Mouse (Mus musculus): ENCODE results near the gene Sema3e. TPM values are rescaled to one million over a fixed set of nuclear protein-coding genes. Genes with fewer than 3 reads are reported as not detected.

Gene Sema3e
- total RNA-seq (2015; ENCODE audit: low replicate concordance) (not detected in 2 replicates), total RNA-seq (2017; ENCODE audit: low replicate concordance) (not detected in 2 replicates)

DNA sequence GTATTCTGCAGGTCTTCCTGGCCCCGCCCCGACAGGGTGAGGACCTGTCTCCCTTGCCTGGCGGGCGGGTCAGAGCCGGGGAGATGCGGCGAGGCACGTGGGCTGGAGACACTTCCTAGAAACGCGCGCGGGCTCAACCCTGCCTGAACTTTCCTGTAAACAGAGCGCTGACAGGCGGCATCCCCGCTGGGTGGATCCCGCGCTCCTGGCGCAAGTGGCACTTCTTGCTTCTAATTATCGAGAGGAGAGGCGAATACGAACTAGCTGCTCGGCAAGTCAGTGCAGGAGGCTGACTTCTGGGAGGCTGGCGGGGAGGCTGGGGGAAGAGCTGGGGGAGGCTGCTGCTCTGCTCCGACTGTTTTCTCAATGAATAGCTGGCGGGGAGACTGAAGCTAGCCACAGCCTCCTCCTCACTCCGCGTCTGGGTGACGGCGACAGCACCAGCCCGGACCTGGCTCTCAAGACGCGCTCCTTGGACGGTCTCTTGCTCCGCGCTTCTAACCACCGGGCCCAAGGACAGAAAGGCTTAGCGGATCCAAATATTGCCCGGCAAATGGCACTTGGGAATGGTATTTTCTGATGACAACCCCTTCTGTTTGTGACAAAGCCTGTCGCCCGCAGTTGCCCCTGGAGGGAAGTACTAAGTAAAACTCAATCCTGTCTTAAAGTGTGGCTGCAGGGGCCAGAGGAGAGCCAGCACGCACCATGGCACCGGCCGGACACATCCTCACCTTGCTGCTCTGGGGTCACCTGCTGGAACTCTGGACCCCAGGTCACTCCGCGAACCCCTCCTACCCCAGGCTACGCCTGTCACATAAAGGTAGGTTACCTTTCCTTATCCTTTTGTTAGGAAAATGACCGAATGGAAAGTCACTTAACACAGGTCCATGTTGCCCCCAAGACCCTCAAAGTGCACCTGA is at the start of gene Sema3e:
TSS of gene Sema3e (plus strand) at position 72 of the 920 bp plus-strand sequence.
- no peak for ATAC-seq (replicated peaks; ENCODE audit: low FRiP score, poor library complexity, severe bottlenecking)

DNA sequence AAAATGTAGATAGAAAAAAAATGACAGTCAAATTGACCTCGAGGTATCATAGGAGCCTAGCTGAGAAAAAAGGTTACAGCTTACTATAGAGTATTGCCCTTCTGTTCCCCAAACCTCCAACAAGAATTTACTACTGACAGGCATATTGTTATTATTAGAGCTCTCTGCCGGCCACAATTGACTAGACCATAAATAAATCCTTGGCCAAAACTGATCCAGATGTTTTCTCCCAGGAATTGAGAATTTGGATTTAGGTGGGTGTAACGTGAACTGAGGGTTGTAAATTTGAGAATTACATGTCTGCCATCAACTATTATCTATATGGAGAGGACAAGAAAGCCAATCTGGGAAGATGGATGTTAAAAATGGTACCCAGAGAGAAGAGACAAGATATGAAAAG is 47.5 kb upstream of the Sema3e start:
- no peak for ATAC-seq (replicated peaks; ENCODE audit: low FRiP score, poor library complexity, severe bottlenecking)

DNA sequence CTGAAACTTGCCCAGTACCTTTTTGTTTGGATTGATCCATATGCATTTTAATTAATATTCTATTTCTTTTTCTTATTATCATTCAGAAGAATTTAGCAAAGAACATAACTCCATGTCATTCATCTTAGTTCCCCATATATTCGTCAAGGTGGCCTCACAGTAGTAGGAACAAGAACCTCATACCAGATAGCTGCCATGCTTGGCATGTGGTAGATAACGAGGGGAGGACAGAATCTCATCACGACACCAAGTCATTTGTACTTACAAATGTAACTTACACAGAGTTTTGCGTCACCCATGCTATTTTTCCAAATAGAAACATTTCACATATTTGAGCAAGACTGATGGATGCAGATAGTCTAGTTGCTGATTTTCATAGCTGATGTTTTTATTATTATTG is 45.9 kb upstream of the Sema3e start:
- ATAC-seq (replicated peaks; ENCODE audit: low FRiP score, poor library complexity, severe bottlenecking), result no peak

DNA sequence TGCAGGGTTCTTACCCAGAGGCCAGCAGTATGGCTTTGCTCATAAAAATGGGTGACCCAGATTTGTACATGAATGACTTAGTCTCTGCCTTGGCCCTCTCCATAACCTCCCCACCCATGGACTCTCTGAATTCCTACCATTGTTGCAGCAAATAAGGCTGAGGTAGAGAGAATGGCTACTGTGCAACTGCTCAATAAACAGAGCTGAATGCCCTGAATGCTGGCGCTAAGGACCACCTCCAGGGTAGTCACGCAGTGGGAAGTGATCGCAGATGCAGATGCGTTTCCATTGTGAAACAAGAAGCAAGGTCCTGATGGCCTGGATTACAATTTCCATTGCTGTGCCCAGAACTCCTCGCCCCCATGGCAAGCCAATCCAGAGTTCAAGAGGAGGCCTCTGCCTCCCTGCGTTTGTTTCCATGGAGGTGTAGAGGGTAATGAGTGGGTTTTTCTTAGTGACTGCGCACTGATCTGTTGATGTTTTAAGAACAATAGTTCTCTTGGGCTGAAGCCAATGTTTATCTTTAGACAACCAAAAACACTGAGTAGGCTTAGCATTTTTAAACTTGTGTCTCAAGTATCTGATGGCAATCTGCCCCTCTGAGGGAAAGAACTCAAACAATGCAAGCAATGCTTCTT is 42.5 kb upstream of the Sema3e start:
- no peak for ATAC-seq (replicated peaks; ENCODE audit: low FRiP score, poor library complexity, severe bottlenecking)

DNA sequence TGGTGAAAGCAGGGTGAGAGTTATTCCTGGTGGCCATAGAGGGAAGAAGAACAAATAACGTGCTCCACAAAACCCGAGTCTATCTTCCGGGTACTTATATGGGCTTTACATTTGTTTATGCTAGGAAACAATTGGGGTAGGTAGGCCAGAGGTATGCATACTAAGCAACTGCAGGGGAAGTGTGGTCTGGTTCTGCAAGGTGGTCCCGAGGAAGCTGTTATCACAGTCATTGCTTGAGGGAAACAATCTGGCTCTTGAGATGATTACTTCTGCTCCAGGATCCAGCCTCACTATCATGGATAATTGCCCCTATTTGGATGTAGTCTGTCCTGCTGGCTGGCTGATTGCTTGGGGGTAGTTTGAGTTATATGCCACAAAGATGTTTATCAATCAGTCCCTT is 41.5 kb upstream of the Sema3e start:
- no peak for ATAC-seq (replicated peaks; ENCODE audit: low FRiP score, poor library complexity, severe bottlenecking)

DNA sequence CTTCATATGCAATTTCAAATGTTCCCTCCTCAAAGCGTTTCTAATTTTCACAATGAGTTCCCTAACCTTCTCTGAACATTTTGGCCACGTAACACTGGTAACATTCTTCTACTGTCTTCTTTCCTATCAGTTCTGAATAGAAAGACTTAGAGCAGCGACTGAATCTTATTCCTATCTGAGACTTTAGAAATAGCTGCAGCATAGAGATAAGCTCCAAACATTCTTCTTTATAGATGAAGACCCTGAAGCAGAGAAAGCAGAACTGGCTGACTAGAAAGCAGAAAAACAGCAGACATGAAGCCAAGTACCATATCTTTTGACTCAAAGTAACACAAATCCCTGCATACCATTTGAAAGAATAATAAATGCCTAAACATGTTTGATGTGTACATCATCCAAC is 39.4 kb upstream of the Sema3e start:
- no peak for ATAC-seq (replicated peaks; ENCODE audit: low FRiP score, poor library complexity, severe bottlenecking)

DNA sequence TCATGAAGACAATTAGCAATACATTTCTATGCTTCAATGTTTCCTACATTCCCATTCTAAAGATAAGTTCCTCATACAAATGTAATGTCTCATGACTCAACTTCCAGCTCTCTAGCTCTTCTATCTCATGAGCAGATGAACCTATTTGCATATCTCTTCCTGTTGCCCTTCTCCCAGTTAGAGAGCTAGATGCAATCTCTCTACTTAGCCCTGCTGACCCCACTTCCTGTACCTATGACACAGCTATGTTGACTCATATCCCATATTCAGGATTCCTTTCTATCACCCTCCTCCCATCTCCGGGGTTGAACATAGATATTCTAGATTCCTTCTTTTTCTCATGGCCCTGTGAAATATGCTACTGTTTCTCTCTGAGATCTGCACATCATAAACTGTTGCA is 38.0 kb upstream of the Sema3e start:
- no peak for ATAC-seq (replicated peaks; ENCODE audit: low FRiP score, poor library complexity, severe bottlenecking)

DNA sequence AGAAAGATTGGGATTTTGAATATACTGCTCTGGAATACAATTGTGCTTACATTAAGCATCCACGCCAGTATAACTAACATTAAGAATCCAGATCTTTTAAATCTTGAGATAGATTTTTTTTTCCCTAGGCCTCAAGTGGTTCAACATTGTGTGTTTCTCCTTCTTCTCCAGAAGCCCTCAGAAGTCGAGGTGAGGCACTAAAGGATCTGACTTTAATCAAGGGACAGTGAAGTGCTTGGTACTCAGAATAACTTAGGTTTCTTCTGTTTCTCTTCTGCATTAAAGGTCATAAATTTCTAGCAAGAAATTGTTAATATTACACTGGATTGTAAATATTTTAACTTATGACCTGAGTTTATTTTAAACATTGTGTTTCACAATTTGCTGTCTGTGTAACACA is 37.1 kb upstream of the Sema3e start:
- ATAC-seq (replicated peaks; ENCODE audit: low FRiP score, poor library complexity, severe bottlenecking), result no peak

DNA sequence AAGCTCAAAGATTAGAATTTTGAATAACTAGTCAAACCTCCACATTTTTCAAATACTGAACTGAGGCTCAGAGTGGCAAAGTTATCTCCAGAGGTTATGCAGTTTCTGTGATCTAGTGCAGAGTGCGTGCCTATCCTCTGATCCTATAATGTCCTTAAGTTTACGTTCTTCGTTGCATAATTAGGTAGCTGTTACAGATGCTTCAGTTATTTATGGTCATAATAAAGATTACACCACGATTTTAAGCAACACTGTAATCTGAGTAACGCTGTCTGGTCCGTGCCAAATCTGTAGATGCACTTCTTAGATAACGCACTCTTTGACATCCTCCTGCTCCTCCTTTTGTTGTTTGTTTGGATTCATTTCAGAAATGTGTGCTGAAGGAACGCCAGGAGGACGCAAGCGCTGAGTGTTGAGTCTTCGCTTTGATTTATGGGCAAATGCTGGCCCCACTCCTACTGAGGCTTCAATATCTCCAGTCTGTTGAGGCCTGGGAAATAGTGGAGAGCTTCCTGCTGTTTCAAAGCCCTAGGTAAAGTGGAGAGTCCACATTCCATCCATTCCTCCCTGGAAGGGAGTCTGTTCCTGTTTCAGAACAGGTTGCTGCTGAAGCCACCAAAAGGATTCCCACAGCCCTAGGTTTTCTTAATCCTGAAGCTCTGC is 32.2 kb upstream of the Sema3e start:
- no peak for ATAC-seq (replicated peaks; ENCODE audit: low FRiP score, poor library complexity, severe bottlenecking)

DNA sequence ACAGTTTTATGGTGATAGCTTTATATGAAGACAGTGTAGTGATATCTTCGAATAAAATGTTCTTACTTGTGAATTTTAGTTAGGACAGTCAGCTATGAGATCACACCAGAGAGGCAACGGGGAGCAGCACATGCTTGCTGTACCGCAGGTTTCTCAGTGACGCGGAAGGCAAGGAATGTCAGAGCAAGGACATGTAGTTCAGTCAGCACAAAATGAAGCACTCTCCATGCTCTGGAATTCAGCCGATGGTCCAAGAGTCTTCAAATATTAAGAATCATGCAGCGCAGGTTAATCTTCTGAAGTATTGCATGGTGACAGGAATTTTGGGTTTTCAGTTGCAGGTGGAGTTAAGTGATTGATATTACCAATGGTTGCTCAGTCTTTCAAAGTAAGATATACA is 3.3 kb downstream of the Sema3e start:
- no peak for ATAC-seq (replicated peaks; ENCODE audit: low FRiP score, poor library complexity, severe bottlenecking)

DNA sequence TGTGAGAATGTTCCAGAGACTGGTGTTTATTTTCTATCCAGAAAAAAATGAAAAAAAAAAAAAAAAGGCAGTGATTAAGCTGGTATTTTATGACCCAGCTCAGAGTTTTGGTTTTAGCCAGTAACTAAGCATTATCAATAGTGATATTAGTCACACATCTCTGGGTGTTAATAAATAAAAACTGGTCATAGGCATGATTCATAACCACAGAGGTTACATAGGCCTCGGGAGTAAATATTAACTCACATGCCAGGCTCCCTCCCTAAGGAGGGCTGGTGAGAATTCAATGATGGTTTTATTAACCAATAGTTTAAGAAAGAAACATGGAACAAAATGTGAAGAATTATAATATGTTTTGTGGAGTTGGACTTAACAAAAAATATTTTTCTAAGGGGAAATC is 5.7 kb downstream of the Sema3e start:
- ATAC-seq (replicated peaks; ENCODE audit: low FRiP score, poor library complexity, severe bottlenecking), result no peak

DNA sequence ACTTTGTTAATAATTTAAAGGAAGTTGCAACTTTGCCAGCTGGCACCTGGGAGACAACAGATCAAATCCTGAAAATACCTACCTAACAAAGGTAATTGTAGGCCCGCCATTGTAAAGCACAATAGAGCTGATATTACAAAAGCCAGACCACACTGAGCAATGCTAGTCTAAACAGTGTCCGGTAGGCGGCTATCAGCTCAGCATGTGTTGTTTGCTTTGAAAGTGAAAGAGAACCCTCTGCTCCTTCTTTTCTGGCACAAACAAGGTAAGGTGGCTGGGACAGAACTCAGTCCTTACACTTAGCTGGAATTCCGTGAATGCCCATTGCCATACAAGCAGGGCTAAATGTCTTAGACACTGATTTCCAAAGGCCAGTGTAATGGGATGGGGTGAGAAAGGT is 7.0 kb downstream of the Sema3e start:
- no peak for ATAC-seq (replicated peaks; ENCODE audit: low FRiP score, poor library complexity, severe bottlenecking)

DNA sequence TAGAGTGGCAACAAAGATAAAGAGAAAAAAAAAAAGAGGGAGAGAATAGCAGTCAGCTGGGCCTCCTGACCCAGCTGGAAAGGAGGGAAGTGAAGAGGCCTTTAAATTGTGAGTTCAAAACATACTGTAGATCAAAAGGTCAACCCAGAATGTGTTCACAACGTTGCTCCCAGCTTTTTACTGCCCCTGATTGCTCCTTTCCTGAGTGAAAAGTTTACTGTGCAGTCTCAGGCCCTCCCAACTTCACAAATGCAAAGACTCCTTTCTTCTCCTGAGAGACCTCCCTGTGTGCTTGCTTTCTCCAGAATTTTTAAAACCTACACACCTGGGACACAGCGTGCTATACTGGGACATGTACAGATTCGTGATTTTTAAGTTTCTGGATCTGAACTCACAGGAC is 8.2 kb downstream of the Sema3e start:
- ATAC-seq (replicated peaks; ENCODE audit: low FRiP score, poor library complexity, severe bottlenecking), result no peak

DNA sequence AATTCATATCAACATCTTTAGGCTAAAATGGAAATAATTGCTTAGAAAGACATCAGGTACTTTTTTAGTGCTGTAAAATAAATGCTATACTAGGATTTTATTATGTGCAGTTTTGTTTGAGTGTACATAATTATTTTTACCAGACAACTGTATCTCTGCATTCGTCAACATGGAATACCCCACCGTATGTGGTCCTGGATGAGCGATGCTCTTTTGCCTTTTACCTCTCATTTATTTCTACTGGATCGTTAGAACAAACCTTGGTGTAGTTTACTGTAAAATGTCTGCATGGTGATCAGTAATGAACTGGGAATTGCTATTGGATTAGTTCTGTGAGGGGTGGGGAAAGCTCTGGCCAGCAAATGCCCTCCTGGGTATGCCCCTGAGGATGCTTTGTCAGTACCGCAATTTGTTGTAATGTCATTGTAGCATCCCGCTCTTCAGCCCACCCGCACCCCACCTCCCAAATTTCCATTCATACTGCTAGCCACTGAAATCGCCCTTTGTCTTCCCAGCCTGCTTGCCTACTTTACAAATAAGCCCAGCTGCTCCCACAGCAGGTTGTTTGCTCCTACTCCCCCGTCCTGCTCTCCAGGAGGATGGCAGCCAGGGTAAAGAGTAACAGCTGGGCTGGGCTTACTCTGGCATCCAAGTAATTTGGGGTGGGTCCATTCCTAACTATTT is 13.9 kb downstream of the Sema3e start:
- no peak for ATAC-seq (replicated peaks; ENCODE audit: low FRiP score, poor library complexity, severe bottlenecking)

DNA sequence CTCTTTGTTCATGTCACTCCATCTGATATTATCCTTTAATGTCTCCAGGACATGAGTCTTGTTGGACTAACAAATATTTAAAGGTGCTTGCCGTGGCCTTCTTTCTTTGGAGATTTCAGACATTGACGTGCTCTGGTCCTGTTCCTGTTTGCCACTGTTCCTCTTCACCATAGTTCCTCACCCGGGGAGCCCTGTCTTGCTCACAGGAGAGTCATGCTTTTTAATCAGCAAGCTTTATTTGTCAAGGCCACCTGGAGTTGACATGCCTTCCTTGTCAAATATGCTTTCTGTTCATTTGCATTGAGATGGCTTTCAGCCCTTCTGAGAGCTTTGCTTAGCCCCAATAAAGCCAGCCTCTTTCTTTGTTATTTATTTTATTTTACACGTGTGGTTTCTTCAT is 15.1 kb downstream of the Sema3e start:
- no peak for ATAC-seq (replicated peaks; ENCODE audit: low FRiP score, poor library complexity, severe bottlenecking)

DNA sequence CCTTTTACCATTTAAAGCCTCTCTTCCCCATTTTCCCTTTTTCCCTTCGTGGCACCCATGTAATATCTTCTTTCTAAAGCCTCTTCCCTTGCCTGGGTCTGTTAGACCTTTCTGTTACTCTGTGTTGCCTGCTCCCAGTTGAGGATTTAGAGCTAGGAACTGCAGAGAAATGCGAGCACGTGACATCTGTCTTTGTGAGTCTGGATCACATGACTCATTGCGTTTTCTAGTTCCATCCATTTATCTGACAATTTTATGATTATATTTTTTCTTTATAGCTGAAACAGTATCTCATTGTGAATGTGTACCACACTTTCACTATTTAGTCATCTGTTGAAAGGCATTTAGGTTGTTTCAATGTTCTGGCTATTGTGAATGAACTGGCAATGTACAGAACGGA is 18.0 kb downstream of the Sema3e start:
- no peak for ATAC-seq (replicated peaks; ENCODE audit: low FRiP score, poor library complexity, severe bottlenecking)

DNA sequence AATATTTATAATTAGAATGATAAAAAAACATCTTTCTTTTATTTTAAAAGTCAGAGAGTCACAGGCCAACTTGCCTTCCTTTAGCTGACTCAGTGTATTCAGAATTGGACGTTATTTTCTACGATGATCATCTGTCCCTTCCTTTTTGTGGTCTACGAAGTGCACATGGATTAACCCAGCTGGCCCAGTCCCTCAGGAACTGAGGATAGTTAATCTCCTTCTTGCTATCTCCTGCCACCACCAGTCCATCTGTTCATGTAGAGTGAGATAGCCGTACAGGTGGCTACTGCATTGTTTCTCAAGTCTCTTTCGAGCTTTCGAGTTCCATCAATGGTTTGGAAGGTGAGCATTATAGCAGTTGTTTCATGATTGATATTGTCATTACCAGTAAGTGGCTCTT is 18.9 kb downstream of the Sema3e start:
- no peak for ATAC-seq (replicated peaks; ENCODE audit: low FRiP score, poor library complexity, severe bottlenecking)

DNA sequence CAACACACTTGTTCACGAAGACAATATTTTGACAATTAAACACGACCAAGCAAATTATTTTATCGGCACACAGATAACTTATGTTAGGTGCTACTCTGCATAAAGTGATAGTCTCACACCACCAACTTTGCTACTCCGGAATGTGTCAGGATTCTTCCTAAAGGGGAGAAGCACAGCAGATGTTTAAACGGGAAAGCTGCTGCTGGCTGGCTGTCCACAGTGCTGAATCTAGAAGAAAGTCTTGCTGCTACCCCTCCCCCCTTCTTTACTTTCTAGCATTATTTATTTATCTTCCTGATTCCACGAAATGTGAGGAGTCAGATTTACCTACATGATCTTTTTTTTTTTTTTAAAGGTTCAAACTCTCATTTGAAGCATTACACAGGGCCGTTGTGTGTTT is 23.6 kb downstream of the Sema3e start:
- no peak for ATAC-seq (replicated peaks; ENCODE audit: low FRiP score, poor library complexity, severe bottlenecking)

DNA sequence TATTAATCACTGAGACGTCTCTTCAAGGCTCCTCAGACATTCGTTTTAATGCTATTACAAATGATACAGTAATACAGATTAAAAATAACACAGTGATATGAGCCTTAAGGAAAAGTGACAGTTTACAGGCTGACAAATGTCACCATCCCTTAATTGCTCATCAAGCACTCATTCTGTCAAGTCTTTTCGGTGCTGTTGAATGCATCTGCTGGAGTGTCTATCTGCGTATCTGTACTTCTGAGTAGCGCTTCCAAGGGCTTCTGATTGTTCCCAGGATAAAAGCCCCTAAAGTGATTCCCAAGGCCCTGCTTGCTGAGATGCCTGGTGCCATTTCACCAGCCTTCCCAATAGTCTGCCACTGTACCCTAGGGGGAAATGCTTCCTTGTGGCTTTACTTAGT is 29.4 kb downstream of the Sema3e start:
- no peak for ATAC-seq (replicated peaks; ENCODE audit: low FRiP score, poor library complexity, severe bottlenecking)

DNA sequence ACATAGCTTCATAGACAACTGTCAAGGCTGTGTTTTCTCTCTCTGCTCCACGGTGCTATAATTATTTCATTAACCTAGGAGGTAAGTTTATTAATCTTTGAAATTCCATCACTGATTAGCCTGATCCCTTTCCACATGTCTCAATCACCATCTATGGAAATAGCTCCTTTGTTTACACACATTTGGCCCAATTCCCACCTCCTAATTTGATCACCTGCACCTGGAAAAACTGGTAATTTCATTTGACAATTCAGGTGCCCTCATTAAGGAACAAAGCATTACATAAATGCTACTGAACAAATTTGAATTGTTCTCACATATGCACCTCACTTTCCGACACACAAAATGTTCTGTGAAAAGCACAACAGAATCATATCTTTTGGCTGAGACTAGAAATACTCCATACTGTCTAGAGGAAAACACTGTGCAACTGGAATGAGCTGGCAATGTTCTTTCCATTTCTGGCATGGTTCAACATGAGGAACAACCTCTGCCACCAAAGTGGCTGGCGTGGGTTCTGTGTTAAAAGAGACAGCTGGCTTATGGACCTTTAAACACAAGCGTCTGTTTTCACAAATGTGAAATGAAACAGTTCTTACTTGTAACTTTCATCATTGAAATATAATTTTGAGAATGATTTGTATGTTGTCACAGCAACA is 34.9 kb downstream of the Sema3e start:
- ATAC-seq (replicated peaks; ENCODE audit: low FRiP score, poor library complexity, severe bottlenecking), result no peak
